Mouse (Mus musculus) spleen, postnatal 36 days (tissue): ENCODE data around the gene Ywhah.

Experiments used
- DNase-seq, 2 experiments: peaks; one replicate each; pipeline ENCODE4 v3.0.0; 2022; ENCODE audit warnings: low spot score in 2 of 2, mixed read lengths in 1 of 2

Ywhah gene

GRCm38 (mm10) chr5:33018561-33019425 is at the start of gene Ywhah:
Ywhah (plus strand) TSS chr5:33018816.
- peak; percentile 96 to 97 for DNase-seq

- no peak for DNase-seq
These were observed 42.1 kb upstream of the Ywhah start for GRCm38 (mm10) chr5:32976541-32976940.

GRCm38 (mm10) chr5:32977179-32977578 is 41.4 kb upstream of the Ywhah start:
- DNase-seq, result no peak

GRCm38 (mm10) chr5:32985379-32985778 is 33.2 kb upstream of the Ywhah start:
- DNase-seq, result no peak

GRCm38 (mm10) chr5:32987873-32988272 is 30.7 kb upstream of the Ywhah start:
- no peak for DNase-seq

- no peak for DNase-seq
These were observed 28.5 kb upstream of the Ywhah start for GRCm38 (mm10) chr5:32989959-32990640.

- no peak for DNase-seq
These were observed 27.5 kb upstream of the Ywhah start for GRCm38 (mm10) chr5:32991152-32991551.

GRCm38 (mm10) chr5:32994471-32994870 is 24.1 kb upstream of the Ywhah start:
- DNase-seq, result no peak

GRCm38 (mm10) chr5:32995756-32996155 is 22.9 kb upstream of the Ywhah start:
- no peak for DNase-seq

- no peak for DNase-seq
These were observed 22.1 kb upstream of the Ywhah start for GRCm38 (mm10) chr5:32996560-32996959.

- DNase-seq, result peak; percentile 82 to 83
These were observed 20.9 kb upstream of the Ywhah start for GRCm38 (mm10) chr5:32997686-32998085.

- DNase-seq, result no peak
These were observed 19.8 kb upstream of the Ywhah start for GRCm38 (mm10) chr5:32998783-32999182.

- no peak for DNase-seq
These were observed 17.5 kb upstream of the Ywhah start for GRCm38 (mm10) chr5:33001111-33001510.

GRCm38 (mm10) chr5:33002781-33003180 is 15.8 kb upstream of the Ywhah start:
- DNase-seq, result no peak

- DNase-seq, result no peak
These were observed 15.1 kb upstream of the Ywhah start for GRCm38 (mm10) chr5:33003500-33003899.

GRCm38 (mm10) chr5:33004110-33004509 is 14.5 kb upstream of the Ywhah start:
- DNase-seq, result no peak

- DNase-seq, result no peak
These were observed 13.0 kb upstream of the Ywhah start for GRCm38 (mm10) chr5:33005442-33006145.

GRCm38 (mm10) chr5:33006670-33007069 is 11.9 kb upstream of the Ywhah start:
- no peak for DNase-seq

GRCm38 (mm10) chr5:33007371-33007770 is 11.2 kb upstream of the Ywhah start:
- DNase-seq, result no peak

GRCm38 (mm10) chr5:33009301-33009700 is 9.3 kb upstream of the Ywhah start:
- no peak for DNase-seq

GRCm38 (mm10) chr5:33009818-33010812 is 8.5 kb upstream of the Ywhah start:
- peak; percentile 14 to 37 for DNase-seq
